Mouse (Mus musculus): ENCODE results near the gene Ugt2b34.
"Not testable (repeated sequence)": the region's sequence is repeated elsewhere in the genome, so short reads cannot be mapped to it uniquely, and the experiment has no call there.

The Ugt2b34 gene

GRCm38 (mm10) chr5:86906758-86907157 is at the start of gene Ugt2b34:
Gene Ugt2b34, minus strand, starts transcription at chr5:86906937.
- DNase-seq (ENCODE audit: low spot score): no peak

- no peak for DNase-seq (ENCODE audit: low spot score)
These were observed 35.4 kb upstream of the Ugt2b34 start for GRCm38 (mm10) chr5:86942111-86942510.

- no peak for DNase-seq (ENCODE audit: low spot score)
These were observed 19.7 kb upstream of the Ugt2b34 start, which contains the start of gene Ugt2b1 for GRCm38 (mm10) chr5:86926426-86926825. Gene Ugt2b1, minus strand, starts transcription at chr5:86926530.

GRCm38 (mm10) chr5:86920661-86921233 is 14.0 kb upstream of the Ugt2b34 start:
- DNase-seq (ENCODE audit: low spot score): no peak

GRCm38 (mm10) chr5:86911357-86912099 is 4.8 kb upstream of the Ugt2b34 start:
- no peak for DNase-seq (ENCODE audit: low spot score)

- no peak for DNase-seq (ENCODE audit: low spot score)
These were observed 4.0 kb upstream of the Ugt2b34 start for GRCm38 (mm10) chr5:86910770-86911169.

- no peak for DNase-seq (ENCODE audit: low spot score)
These were observed 16.8 kb downstream of the Ugt2b34 start for GRCm38 (mm10) chr5:86889933-86890332.

- no peak for DNase-seq (ENCODE audit: low spot score)
These were observed 18.3 kb downstream of the Ugt2b34 start for GRCm38 (mm10) chr5:86888420-86888819.

- DNase-seq (ENCODE audit: low spot score): no peak
These were observed 19.7 kb downstream of the Ugt2b34 start for GRCm38 (mm10) chr5:86887081-86887480.

GRCm38 (mm10) chr5:86886620-86887019 is 20.1 kb downstream of the Ugt2b34 start:
- DNase-seq (ENCODE audit: low spot score): peak; percentile 8

GRCm38 (mm10) chr5:86871877-86872276 is 34.9 kb downstream of the Ugt2b34 start:
- DNase-seq (ENCODE audit: low spot score): no peak

GRCm38 (mm10) chr5:86858336-86858735 is 48.4 kb downstream of the Ugt2b34 start:
- DNase-seq (ENCODE audit: low spot score): no peak

- DNase-seq (ENCODE audit: low spot score): no peak
These were observed 49.1 kb downstream of the Ugt2b34 start for GRCm38 (mm10) chr5:86857682-86858081.

GRCm38 (mm10) chr5:86856505-86856904 is 50.2 kb downstream of the Ugt2b34 start:
- not testable (repeated sequence) for DNase-seq (ENCODE audit: low spot score)

- DNase-seq (ENCODE audit: low spot score): no peak
These were observed 55.1 kb downstream of the Ugt2b34 start for GRCm38 (mm10) chr5:86851658-86852057.

GRCm38 (mm10) chr5:86850104-86850503 is 56.6 kb downstream of the Ugt2b34 start:
- DNase-seq (ENCODE audit: low spot score): peak; percentile 11

GRCm38 (mm10) chr5:86841261-86841660 is 65.5 kb downstream of the Ugt2b34 start:
- not testable (repeated sequence) for DNase-seq (ENCODE audit: low spot score)

GRCm38 (mm10) chr5:86840207-86840606 is 66.5 kb downstream of the Ugt2b34 start:
- DNase-seq (ENCODE audit: low spot score): no peak

Data from layer of hippocampus, adult 9-10 months (tissue).